Mouse (Mus musculus) kidney, embryonic 16.5 days (tissue): ENCODE results near the gene Lrp1. TPM values are rescaled to one million over a fixed set of nuclear protein-coding genes. Genes with fewer than 3 reads are reported as not detected.

Experiments
- ATAC-seq: fragments of 200-750 bp; cut with Nextera tagmentation; 2 replicates; pipeline ENCODE4 v1.8.0; 2017; ENCODE audit warnings: moderate TSS enrichment; ENCODE audit not compliant: low FRiP score, low TSS enrichment
- H3K27ac ChIP-seq: fragments of 300-500 bp; sonication (generic); 2 replicates; pipeline ENCODE4 v1.5.1; 2014; ENCODE audit warnings: low read length
- H3K27me3 ChIP-seq: fragments of 300-500 bp; sonication (generic); 2 replicates; pipeline ENCODE4 v1.6.1; 2014; ENCODE audit warnings: low read length, control low read depth, mixed read lengths; ENCODE audit not compliant: insufficient read depth
- H3K36me3 ChIP-seq: fragments of 300-500 bp; sonication (generic); 2 replicates; pipeline ENCODE4 v1.6.1; 2014; ENCODE audit warnings: low read length, control low read depth, mixed read lengths; ENCODE audit not compliant: insufficient read depth
- H3K4me1 ChIP-seq: fragments of 300-500 bp; sonication (generic); 2 replicates; pipeline ENCODE4 v1.6.1; 2014; ENCODE audit warnings: low read length, control low read depth, mixed read lengths; ENCODE audit not compliant: insufficient read depth
- H3K4me2 ChIP-seq: fragments of 300-500 bp; sonication (generic); replicated peaks from 2 replicates; pipeline ENCODE4 v1.6.1; 2014; ENCODE audit warnings: low read depth, low read length
- H3K4me3 ChIP-seq: fragments of 300-500 bp; sonication (generic); 2 replicates; pipeline ENCODE4 v1.5.1; 2014; ENCODE audit warnings: mild to moderate bottlenecking, low read length
- H3K9ac ChIP-seq: fragments of 300-500 bp; sonication (generic); replicated peaks from 2 replicates; pipeline ENCODE4 v1.6.1; 2014; ENCODE audit warnings: low read length
- H3K9me3 ChIP-seq: fragments of 300-500 bp; sonication (generic); 2 replicates; pipeline ENCODE4 v1.6.1; 2016; ENCODE audit warnings: low read length, control low read depth
- WGBS: fragments of 180-500 bp; shearing (Covaris S2); extraction: QIAGEN DNeasy Blood & Tissue Kit; methylation state at CpG from one replicate; pipeline ENCODE4 v1.1.7; 2014; 5-methylcytosine and 5-hydroxymethylcytosine counted together
- polyA plus RNA-seq: library from polyadenylated mRNA; unstranded; fragments of >200 nt; fragmentation: Nextera tagmentation; extraction: Ambion mirVana; gene quantifications from 2 replicates; pipeline ENCODE4 v1.2.1, GENCODE M21; 2015

Gene Lrp1
- polyA plus RNA-seq, 1 experiment from 2014 or later: 71.7 TPM

DNA sequence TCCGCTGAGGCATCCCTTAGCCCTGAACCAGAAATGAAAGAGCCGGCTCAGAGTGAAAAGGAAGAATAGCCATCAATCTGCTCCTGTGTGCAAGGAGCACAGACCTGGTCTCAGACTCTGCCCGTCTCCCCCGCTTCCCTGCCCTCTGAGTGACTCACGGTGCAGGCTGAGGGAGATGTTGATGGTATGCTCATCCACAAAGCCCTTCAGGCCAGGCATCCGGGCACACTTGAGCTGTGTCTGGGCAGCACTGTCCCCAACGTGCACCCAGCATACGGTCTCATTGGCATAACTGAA, 15.7 kb downstream of the Lrp1 start:
- peaks cover 63% of the 10 kb centered on the region for H3K4me1 ChIP-seq
- no peak overlapping the region for H3K9ac ChIP-seq
- H3K27me3 ChIP-seq: no peaks in the 10 kb centered on the region
- WGBS: 40% methylated on average over 8 of the region's 8 CpGs
- no peaks in the 10 kb centered on the region for H3K9me3 ChIP-seq
- H3K4me2 ChIP-seq: no peak overlapping the region
- peaks cover 11% of the 10 kb centered on the region; the same call in 1 of the 2 replicates for H3K36me3 ChIP-seq
- no peak overlapping the region for H3K4me3 ChIP-seq
- H3K27ac ChIP-seq: peak overlapping the region; percentile 60
- ATAC-seq: peak; percentile 20

DNA sequence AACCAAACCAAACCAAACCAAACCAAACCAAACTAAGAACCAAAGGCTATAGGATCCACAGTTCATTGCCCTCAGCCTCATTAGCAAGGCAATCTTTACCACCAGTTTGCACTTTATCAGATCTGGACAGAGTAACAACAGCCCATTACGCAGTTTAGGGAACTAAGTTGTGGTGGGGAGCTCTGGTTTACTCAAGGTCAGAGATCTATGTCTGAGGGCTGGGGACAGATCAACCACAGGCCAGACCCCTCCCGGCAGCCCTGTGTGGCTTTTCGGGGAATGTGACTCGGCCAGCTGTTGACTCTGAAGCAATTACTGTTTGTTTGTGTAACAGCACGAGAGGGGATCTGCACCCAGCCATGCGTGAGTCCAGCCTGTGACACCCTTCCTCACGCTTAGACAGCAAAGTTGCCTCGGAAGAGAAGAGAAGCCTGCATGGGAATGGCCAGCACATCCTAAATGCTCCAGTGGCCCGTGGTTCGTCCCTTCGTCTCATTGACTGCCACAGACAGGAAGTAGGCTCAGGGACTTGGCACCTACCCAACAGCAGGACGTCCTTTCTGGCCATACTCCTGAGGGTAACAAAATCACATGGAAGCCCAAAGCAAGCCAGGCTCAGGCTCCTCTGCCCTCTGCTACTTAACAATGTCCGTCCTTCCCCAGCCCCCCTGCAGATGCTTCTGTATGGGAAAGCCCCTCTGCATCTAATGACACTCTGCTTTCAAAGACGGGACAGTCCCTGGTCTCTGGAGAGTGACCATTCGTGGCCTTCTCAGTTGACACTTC, 16.3 kb downstream of the Lrp1 start:
- H3K4me2 ChIP-seq: no peak overlapping the region
- H3K4me3 ChIP-seq: no peak overlapping the region
- H3K27me3 ChIP-seq: no peaks in the 10 kb centered on the region
- ATAC-seq: peak; percentile 69
- H3K9ac ChIP-seq: no peak overlapping the region
- H3K36me3 ChIP-seq: peaks cover 9% of the 10 kb centered on the region; the same call in 1 of the 2 replicates
- peaks cover 64% of the 10 kb centered on the region for H3K4me1 ChIP-seq
- 7% methylated on average over 15 of the region's 15 CpGs for WGBS
- H3K27ac ChIP-seq: peak overlapping the region; percentile 60
- H3K9me3 ChIP-seq: no peaks in the 10 kb centered on the region

DNA sequence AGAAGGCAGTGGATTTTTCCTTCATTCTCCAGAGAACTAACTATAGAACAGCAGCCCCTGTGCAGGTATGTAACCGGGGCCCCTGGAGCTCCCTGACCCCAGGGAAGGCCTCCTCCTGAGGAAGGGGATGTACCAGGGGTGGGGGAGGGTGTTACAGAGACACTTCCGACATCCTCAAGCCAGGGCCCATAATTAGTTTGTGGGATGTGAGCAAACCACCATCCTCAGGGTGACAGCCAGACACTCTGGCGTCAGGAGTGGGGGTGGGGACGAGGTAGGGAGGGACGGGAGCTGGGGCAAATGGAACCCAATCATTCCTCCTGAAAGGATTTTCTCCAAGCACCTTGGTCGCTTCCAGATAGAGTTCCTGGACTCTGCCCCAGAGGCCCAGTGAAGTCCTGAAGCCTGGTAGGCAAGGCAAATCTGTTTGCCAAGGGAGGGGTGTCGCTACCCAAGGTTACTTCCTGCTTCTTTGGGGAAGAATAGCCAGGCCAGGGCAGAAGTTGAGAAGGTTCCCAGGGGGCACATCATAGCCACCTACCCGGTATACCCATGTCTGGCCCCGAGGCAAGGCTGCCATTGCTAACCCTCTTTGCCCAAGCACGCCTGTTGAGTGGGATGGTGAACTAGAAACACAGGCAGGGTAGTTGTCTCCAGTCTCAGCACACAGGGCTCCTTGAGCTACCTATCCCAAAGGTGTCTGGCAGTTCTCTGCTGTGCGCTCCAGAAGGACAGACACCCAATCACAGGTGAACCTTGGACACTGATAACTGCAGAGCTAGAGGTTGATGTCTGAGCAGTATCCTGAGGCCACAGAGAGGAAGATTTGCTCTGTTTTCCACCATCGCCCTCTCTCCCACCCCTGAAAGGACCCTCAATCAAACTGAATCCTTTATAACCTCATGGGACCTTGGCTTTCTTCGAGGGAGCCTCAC, 17.2 kb downstream of the Lrp1 start:
- peaks cover 9% of the 10 kb centered on the region; the same call in 1 of the 2 replicates for H3K36me3 ChIP-seq
- no peak overlapping the region for H3K4me3 ChIP-seq
- H3K4me1 ChIP-seq: peaks cover 59% of the 10 kb centered on the region
- WGBS: 49% methylated on average over 13 of the region's 13 CpGs
- H3K9me3 ChIP-seq: no peaks in the 10 kb centered on the region
- ATAC-seq: no peak
- H3K9ac ChIP-seq: peak overlapping the region; percentile 6; the same call in 1 of the 2 replicates
- no peak overlapping the region for H3K4me2 ChIP-seq
- no peaks in the 10 kb centered on the region for H3K27me3 ChIP-seq
- peak overlapping the region; percentile 60 for H3K27ac ChIP-seq

DNA sequence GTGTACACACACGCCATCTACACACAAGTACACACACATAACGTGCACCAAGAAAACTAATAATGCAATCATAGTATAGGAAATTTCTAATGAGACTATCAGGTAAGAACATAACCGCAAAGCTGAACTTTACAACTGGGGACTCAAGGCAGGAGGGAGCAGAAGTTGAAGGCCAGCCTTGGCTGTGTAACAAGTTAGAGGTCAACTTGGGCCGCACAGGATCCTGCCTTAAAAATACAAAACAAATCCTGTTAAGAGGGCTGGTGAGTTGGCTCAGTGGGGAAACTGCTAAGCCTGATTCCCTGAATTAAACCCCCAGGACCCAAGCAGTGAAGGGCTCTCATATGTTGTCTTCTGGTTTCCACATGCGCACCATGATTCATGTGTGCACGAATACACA, 18.8 kb downstream of the Lrp1 start:
- Histone ChIP-seq H3K4me1 (peaks cover 74% of the 10 kb centered on the region), H3K9ac (no peak overlapping the region), H3K27me3 (no peaks in the 10 kb centered on the region), H3K4me2 (no peak overlapping the region), H3K36me3 (0 out of 2 replicates have a peak, but pooled peaks cover 3% of the 10 kb centered on the region), H3K4me3 (no peak overlapping the region), H3K9me3 (no peaks in the 10 kb centered on the region), H3K27ac (no peak overlapping the region)
- ATAC-seq: no peak
- WGBS: 92% methylated on average over 6 of the region's 6 CpGs

DNA sequence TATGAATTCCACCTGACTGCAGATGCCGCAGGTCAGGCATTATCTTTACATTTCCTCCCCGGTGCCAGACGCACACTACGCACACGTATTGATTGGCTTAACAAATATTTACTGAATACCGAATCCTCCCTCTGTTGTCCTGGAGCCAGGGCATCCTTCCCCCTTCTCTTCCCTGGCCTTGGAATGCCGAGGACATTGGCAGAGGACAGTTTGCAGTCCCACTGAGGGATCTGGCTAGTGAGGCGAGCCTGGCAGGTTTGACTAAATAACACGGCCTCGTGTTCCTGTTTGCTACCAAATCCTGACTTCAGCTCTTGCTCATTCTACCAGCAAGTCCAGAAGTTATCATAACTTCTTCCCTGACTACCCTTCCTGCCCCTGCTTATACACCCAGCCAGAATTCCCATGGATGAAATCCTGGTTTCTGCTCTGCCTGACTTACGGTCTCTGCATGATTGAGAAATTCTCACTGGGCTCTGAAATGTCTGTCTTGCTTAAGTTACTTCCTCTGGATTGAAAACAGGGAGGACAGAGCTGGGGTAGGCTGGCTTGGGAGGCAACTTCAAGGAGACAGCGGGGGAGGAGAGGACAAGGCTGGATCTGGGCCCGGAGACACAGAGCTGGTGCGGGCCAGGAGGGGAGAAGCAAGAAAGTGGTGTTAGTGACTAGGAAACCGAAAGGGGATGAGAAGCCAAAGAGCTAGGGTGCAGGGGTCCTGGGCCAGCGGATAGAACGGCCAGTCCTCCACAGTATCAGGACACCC, 21.0 kb downstream of the Lrp1 start:
- no peak overlapping the region for H3K4me3 ChIP-seq
- peak; percentile 50 for ATAC-seq
- H3K27ac ChIP-seq: peak overlapping the region; percentile 41
- 35% methylated on average over 17 of the region's 17 CpGs for WGBS
- no peak overlapping the region; the same call in 1 of the 2 replicates for H3K9ac ChIP-seq
- H3K9me3 ChIP-seq: no peaks in the 10 kb centered on the region
- no peaks in the 10 kb centered on the region for H3K27me3 ChIP-seq
- peaks cover 76% of the 10 kb centered on the region for H3K4me1 ChIP-seq
- H3K36me3 ChIP-seq: 0 out of 2 replicates have a peak, but pooled peaks cover 3% of the 10 kb centered on the region
- H3K4me2 ChIP-seq: peak overlapping the region; percentile 2; the same call in 1 of the 2 replicates

DNA sequence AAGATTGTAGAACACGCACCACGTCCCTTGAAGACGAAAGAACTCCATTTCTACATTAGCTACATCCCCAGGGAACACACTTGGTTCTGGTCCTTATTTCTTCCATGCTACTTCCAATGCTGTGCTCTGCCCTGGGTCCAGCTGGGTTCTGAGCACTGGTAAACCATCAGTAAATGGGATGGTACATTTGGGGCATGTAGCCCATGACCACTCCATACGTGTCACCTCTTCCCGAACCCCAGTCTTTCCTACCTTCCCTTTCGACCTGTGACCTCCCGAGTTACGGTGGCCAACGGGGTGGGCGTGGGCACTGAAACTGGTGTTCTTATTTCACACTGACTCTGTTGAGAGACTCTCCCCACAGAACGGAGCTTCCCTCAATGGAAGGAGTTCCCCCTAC, 21.7 kb downstream of the Lrp1 start:
- no peaks in the 10 kb centered on the region for H3K27me3 ChIP-seq
- H3K27ac ChIP-seq: peak overlapping the region; percentile 41; the same call in 1 of the 2 replicates
- no peak for ATAC-seq
- H3K9ac ChIP-seq: no peak overlapping the region
- 88% methylated on average over 11 of the region's 11 CpGs for WGBS
- H3K4me1 ChIP-seq: peaks cover 69% of the 10 kb centered on the region
- H3K4me2 ChIP-seq: no peak overlapping the region
- H3K36me3 ChIP-seq: 0 out of 2 replicates have a peak, but pooled peaks cover 5% of the 10 kb centered on the region
- no peak overlapping the region for H3K4me3 ChIP-seq
- no peaks in the 10 kb centered on the region for H3K9me3 ChIP-seq

DNA sequence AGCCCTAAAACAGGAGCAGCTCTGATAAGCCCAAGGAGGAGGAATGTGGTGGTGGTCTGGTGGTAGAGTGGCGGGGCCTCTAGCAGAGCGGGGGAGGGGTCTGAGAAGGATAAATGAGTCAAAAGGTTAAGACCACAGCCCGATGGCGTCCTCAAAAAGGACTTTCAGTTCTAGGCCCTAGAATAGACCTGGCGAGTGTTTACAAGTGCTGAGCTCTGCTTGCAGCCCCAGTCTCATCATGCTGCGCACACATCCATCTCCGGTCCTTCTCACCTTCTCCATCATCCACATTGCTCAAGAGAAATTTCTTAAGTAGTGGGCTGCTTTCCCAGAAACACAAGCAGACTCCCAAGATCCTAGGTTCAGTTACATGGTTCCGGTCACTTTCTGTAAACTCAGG, 22.3 kb downstream of the Lrp1 start:
- 72% methylated on average over 8 of the region's 8 CpGs for WGBS
- no peak for ATAC-seq
- H3K9me3 ChIP-seq: no peaks in the 10 kb centered on the region
- H3K4me1 ChIP-seq: peaks cover 64% of the 10 kb centered on the region
- no peaks in the 10 kb centered on the region for H3K27me3 ChIP-seq
- H3K4me3 ChIP-seq: no peak overlapping the region
- H3K36me3 ChIP-seq: peaks cover 6% of the 10 kb centered on the region; the same call in 1 of the 2 replicates
- H3K27ac ChIP-seq: no peak overlapping the region
- no peak overlapping the region for H3K4me2 ChIP-seq
- H3K9ac ChIP-seq: no peak overlapping the region

DNA sequence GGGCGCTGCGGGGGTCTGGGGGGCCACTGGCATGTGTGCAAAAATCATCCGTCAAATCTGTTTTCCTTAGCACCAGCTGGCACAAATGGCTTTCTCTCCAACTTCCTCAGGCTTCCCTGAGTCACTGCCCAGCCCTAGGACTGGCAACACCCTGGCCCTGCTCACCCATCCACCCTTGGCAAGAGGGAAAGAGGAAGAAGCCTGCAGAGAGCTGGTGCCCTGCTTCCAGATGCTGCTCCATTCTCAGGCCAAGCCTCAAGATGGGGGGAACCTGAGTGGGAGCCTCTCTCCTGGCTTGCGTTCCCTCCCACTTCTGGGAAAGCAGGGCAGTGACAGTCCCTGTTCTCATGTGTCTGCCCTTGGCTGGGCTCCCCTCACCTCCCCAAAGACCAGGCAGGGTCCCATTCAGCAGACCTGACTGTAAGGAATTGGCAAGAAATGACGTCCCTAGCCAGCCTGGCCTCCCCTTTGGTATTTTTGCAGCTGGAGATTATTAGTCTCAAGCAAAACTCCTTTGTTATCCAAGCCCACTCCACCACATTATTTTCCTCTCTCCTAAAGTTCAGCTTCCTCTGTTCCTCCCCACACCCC, 23.5 kb downstream of the Lrp1 start:
- H3K4me2 ChIP-seq: no peak overlapping the region
- H3K4me1 ChIP-seq: peaks cover 64% of the 10 kb centered on the region
- peak overlapping the region; percentile 7; the same call in 1 of the 2 replicates for H3K27ac ChIP-seq
- 58% methylated on average over 5 of the region's 5 CpGs for WGBS
- H3K36me3 ChIP-seq: peaks cover 10% of the 10 kb centered on the region; the same call in 1 of the 2 replicates
- ATAC-seq: no peak
- H3K9ac ChIP-seq: no peak overlapping the region
- H3K27me3 ChIP-seq: no peaks in the 10 kb centered on the region
- no peak overlapping the region for H3K4me3 ChIP-seq
- no peaks in the 10 kb centered on the region for H3K9me3 ChIP-seq

DNA sequence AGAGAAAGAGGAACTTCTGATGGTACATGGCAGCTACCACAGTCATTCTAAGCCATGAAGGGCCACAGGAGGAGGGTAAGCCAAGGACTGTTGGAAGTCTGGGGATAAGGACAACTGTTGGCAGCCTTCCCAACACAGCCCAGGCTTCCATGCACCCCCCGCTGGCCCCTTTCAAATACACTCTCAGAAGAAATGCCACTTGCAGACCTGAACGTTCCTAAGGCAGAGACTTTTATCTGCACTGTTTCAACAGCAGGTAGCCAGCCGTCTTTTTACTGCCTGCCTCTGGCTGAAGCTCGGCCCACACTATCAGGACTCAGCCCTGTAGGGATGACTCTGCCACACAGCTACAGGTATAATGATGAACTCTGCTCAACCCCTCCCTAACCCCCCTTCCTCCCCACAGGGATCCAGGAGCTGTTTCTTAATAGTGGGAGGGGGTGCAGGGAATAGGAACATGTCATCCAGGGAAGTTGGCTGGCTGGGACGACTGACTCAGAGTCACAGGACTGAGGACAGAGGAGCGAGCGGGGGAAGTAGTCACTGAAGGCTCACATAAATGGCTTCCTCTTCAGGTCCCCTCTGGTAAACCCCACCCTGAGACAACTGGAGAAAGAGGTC, 24.5 kb downstream of the Lrp1 start:
- peak overlapping the region; percentile 25 for H3K27ac ChIP-seq
- WGBS: 52% methylated on average over 7 of the region's 7 CpGs
- peaks cover 7% of the 10 kb centered on the region; the same call in 1 of the 2 replicates for H3K36me3 ChIP-seq
- no peak for ATAC-seq
- no peak overlapping the region for H3K9ac ChIP-seq
- H3K4me1 ChIP-seq: peaks cover 68% of the 10 kb centered on the region
- H3K9me3 ChIP-seq: no peaks in the 10 kb centered on the region
- H3K27me3 ChIP-seq: no peaks in the 10 kb centered on the region
- no peak overlapping the region for H3K4me2 ChIP-seq
- H3K4me3 ChIP-seq: no peak overlapping the region
